Mouse (Mus musculus) adrenal gland, adult (tissue): ENCODE results near the gene Sirt1.
A peak's percentile ranks its signal among the peaks of the same experiment; 100 is the strongest.
"Not testable (repeated sequence)": the region's sequence is repeated elsewhere in the genome, so short reads cannot be mapped to it uniquely, and the experiment has no call there.

Source experiments
- DNase-seq, 2 experiments: peaks; one replicate each; pipeline ENCODE4 v3.0.0; 2022 to 2023; ENCODE audit warnings: low spot score in 1 of 2; ENCODE audit not compliant: inconsistent age in 2 of 2

Gene Sirt1

DNA sequence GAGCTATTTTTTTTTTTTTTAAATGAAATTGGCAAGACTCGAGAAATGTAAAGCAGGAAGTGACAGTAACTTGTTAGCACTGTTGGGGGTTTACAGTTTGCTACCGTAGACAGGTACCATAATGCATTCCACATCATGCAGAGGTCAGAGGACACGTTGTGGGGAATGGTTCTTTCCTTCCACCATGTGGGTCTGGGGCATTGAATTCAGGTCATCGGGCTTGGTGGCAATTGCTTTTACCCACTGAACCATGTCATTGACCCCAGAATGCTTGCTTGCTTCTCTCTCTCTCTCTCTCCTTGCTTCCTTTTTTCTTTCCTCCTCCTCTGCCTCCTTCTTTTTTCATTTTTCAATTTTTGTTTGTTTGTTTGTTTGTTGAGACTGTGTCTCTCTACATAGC, 7.4 kb upstream of the Sirt1 start:
- no peak for DNase-seq

DNA sequence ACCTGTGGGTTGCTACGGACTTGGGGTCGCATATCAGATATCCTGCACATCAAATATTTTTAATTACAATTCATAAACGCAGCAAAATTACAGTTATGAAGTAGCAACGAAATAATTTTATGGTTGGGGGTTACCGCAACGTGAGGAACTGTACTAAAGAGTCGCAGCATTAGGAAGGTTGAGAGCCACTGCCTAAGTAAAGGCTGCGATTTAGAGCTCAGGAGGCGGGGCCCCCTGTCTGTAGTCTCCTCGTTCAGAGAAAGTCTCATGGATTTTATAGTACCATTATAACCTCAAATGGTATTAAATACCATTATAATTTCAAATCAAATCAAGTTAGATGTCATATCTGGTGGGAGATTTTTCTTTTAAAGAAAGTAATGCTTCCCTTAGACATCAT, 5.5 kb upstream of the Sirt1 start:
- no peak for DNase-seq

DNA sequence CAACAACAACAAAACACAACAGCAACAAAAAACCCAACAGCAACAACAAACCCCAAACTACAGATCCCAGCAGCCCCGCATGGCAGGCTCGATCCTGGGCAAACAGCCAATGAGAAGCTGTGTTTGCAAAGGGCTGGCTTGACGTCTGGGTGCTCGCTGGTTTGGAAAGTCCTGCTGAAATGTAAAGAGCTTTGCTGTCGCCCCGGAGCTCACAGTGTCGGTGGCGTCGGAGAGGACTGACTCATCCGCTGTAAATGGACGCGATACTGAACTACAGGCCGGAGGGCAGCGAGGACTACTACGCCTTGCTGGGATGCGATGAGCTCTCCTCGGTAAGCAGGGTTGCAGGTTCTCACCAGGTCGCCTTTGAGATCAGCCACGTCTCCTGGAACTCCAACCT, 4.9 kb upstream of the Sirt1 start:
- DNase-seq = peak; percentile 89 to 95

DNA sequence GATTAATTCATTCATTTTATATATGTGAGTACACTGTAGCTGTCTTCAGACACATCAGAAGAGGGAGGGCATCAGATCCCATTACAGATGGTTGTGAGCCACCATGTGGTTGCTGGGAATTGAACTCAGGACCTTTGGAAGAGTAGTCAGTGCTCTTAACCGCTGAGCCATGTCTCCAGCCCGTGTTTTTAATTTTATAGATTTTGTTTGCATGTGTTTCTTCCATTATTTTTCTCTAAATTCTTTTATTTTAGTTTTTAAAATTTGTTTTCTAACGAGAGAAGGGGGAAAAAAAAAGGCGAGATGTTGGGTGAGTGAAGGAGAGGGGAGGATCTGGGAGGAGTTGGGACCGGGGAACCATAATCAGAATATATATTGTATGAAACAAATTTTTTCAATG, 4.4 kb upstream of the Sirt1 start:
- not testable (repeated sequence) for DNase-seq

DNA sequence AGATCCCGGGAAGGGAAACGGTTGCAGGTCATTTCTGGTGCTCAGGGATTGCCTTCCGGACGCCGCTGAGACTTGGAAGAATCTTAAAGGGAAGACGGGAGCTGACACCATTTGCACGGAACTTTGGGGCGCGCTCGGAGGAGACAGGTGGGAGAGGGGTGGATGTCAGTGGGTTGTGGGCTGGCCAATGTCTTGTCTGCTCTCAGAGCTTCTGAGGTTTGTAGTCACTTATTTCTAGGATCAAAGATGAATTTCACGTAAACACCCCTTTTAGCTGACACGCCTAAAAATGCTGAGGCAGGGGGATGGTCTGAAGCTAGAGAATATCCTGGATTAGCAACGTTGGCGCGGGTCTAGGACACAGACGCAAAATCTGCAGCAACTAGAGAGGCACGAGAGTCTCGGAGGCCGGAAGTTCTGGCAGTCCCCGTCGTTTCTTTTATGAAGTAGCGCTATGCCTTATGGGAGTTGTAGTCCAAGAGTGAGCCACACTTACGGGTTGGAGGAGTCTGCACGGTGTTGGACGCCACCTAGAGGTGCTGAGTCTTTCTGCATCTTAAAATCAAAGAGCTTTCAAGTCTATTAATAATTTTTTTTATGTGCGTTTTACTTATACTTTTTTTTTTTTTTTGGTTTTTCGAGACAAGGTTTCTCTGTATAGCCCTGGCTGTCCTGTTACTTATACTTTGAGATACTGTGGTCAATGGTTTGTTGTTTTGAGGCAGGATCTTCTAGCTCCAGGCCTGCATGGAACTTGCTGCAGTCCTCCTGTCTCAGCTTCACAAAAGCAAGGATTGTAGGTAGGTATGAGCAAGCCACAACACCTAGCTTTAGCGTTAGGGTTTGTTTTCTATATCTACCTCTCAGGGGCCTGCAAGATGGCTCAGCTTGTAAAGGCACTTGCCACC, 1.1 kb upstream of the Sirt1 start, which contains the start of gene Dnajc12:
Dnajc12 (plus strand) TSS at position 72 of the 908 bp plus-strand sequence.
- DNase-seq = peak; percentile 80 to 95

DNA sequence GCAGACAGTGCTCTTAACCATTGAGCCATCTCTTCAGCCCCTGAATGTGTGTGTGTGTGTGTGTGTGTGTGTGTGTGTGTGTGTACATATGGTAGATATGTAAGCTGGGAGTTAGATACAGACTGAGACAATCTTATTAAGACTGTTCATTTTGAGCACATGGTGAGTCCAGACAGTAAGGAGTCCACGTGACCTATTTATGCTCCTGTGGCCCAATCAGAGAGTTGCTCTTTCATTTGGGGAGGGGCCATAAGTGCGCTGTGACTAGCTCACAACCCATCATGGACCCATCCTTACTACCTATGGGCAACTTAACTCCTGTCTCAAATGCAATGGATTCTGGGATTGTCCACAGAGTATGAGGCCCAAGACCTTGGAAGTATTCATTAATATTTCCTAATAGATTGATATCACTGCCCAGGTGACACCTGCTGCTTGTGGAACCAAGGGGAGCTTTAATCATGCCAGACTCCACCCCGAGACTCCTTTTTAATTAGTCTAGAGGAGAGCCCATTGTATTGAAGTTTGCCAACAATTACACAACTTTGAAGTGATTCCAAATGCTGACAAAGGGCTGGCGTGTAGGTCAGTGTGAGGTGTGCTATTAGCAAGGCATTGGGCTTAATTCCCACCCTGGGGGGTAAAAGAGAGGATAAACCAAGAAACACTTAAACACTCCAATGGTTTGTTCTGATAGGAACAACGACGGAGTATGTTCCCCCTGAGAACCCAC, 2.4 kb downstream of the Sirt1 start:
- no peak for DNase-seq

DNA sequence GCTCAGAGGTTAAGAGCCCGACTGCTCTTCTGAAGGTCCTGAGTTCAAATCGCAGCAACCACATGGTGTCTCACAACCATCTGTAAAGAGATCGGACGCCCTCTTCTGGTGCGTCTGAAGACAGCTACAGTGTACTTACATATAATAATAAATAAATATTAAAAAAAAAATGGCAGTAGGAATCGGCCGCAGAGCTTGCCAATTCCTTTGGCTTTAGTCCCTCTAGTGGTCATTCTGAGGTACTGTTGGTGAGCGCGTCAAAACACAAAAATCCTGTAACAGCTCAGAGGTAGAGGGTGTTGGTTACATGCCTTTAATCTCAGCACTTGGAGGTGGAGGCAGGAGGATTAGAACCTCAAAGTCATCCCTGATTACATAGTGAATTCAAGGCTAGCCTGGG, 4.0 kb downstream of the Sirt1 start:
- DNase-seq = peak; percentile 64 to 88

DNA sequence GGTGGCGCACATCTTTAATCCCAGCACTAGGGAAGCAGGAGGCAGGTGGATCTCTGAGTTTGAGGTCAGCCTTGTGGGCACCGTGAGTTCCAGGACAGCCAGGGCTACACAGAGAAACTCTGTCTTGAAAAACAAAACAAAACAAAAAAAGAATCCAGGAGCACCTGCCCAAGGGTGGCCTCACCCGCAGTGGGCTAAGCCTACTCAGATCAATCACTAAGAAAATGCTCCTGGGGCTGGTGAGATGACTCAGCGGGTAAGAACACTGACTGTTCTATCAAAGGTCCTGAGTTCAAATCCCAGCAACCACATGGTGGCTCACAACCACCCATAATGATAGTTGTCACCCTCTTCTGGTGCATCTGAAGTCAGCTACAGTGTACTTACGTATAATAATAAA, 5.2 kb downstream of the Sirt1 start:
- no peak for DNase-seq

DNA sequence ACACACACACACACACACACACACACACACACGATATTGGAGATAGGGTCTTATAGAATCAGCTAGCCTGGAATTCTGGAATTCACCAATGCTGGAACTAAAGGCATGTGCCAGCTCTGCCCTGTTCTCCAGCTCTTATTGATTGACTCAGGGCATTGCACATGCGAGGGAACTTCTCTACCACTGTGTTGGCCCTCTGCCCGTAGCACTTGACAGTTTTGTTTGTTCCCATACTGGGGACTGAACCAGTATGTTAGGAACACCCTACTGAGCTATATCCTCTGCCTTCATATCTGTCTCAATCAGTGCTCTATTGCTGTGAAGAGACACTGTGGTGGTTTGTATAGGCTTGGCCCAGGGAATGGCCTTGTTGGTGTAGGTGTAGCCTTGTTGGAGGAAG, 13.5 kb downstream of the Sirt1 start:
- DNase-seq = no peak

DNA sequence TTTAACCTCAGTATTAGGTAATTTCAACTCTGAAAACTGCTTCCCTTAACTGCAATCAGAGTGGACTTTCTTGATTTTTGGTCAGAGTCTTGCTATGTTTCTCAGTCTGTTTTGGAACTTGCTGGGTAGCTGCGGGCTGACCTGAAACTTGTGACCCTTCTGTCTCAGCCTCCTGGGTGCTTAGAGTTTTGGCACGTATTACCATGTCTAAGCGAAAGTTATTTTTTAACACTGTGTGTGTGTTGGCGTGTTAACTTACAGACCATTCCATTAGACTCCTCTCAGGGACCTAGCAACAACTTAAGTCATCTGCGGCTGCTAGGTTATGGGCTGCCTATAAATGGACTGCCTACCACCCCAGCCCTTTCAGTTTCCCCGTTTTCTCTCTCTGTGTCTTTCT, 14.1 kb downstream of the Sirt1 start:
- no peak for DNase-seq

DNA sequence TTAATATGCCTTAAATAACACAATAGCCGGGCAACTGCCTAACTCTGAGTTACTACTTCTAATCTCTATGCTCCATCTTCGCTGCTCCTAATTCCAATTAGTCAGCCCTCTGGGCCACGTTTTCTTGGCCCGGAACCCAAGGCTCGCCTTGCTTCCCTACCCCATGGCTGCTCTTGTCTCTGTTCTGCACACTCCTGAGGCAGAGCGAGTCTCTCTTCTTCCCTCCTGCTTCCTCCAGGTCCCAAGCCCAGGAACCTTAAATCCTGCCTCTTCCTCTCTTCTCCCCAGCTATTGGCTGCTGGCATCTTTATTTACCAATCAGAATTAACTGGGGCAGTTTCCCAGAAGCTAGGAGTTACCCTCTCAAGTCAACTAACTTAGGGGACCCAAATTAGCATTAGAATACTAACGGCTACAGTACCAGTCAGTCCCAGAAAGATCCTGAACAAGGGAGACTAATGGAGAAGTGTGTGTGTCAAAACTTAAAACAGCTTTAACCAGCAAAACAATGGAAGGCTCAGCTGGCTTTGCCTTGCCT, 15.5 kb downstream of the Sirt1 start:
- no peak for DNase-seq

DNA sequence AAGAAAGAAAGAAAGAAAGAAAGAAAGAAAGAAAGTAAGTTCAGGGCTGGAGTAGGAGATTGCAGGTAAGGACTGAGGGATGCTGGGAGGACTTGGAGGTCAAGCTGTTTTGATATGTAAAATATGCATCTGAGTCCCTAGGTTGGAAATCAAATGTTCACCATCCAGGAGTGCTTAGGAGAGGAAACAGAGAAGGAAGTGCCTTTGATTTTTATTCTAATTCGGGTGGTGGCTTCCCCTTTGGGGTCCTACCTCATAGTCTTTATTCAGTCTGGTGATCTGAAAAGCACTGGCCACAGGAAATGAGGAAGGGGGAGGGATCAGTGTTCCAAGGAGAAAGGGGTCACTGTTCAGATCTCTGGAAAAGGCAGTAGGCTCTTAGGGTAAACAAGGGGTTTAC, 21.0 kb downstream of the Sirt1 start:
- DNase-seq = no peak

DNA sequence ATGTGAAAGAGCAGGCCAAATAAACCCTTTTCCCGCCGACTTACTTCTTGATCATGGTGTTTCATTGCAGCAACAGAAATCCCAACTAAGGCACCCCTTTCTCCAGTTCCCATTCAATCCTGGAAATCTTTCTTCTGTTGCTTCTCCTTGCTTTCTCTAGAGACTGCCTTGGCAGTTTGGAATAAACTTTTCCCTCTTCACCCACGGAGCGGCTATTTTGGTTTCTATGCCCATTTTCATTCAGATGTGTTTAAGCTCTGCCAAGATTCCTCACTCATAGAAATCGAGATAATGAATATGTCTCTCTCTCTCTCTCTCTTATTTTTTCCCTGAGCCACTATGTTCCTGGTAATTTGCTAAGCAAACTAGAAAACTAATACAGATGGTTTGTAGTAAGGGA, 29.4 kb downstream of the Sirt1 start:
- DNase-seq = no peak

DNA sequence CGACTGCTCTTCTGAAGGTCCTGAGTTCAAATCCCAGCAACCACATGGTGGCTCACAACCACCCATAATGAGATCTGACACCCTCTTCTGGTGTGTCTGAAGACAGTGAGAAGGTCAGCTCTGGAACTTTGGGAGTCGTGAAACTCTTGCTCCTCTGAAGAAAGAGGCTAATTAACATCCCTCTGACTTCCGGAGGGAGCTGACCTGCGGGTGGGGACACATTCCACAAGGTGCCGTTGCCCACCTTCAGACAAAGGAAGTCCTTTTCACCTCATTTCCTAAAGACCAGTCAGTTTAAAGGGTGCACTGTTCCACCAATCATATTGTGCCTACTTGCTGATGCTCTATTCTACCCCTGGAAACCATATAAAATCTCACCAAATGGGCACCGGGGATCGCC, 30.4 kb downstream of the Sirt1 start:
- DNase-seq = not testable (repeated sequence)

DNA sequence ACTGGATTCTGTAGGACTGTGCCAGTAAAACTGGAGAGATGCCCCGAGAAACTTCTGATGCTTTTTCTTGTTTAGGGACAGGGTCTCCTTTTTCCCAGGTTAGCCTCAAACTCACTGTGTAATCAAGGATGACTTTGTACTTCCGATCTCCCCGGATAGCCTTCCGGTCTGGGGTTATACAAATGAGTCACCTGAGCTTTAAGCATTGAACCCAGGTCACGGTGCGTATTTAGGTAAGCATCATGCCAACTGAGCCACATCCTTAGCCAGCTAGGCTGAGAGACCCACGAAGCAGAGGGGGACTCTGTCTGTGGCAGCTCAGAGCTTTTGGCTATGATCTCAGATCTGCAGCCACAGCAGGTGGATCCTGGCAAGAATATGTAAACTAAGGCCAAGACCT, 30.8 kb downstream of the Sirt1 start:
- no peak for DNase-seq

DNA sequence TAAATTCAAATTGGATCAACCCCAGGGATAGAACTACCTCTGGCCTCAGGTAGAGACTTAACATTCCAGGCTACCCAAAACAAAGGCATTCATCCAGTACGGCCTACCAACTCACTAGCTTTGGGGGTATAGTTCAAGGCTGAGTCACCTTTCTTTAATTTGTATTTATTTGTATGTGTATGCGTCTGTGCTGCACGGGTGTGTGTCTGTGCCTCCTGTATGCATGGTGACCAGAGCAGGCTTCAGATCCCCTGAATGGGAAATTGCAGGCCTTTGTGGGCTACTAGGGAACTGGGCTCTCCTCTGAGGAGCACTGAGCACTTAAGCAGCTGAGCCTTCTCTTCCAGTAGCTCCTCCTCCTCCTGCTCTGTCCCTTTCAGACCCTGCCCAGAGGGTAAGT, 33.2 kb downstream of the Sirt1 start:
- DNase-seq = no peak

DNA sequence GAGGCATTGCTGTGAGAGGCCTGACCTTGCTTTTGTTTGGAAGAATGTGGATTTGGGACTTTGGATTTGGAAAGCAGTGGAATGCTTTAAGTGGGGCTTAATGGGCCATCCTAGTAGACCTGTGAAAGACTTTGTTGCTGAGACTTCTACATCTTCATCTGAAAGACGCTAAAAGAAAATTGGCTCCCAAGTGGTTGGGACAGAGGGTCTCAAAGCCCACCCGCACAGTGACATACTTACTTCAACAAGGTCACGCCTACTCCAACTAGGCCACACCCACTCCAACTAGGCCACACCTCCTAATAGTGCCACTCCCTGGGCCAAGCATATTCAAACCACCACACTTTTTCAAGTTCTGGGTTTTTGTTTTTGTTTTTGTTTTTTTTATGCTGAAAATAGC, 36.8 kb downstream of the Sirt1 start:
- DNase-seq = no peak

DNA sequence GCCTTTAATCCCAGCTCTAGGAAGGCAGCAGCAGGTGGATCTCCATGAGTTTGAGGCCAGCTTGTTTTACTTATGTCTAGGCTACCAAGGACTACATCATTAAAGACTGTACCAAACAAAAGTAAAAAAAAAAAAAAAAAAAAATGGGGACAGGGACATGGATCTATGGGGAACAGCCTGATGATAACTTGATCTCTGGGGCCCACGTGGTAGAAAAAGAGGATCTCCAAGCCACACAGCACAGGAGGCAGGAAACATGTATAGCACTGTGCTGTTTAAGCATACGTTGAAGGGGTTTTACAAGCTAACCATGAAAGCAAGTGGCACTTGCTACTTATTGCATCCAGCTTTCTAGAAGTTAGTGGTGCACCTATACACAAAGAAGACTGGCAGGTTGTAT, 40.2 kb downstream of the Sirt1 start:
- no peak for DNase-seq

DNA sequence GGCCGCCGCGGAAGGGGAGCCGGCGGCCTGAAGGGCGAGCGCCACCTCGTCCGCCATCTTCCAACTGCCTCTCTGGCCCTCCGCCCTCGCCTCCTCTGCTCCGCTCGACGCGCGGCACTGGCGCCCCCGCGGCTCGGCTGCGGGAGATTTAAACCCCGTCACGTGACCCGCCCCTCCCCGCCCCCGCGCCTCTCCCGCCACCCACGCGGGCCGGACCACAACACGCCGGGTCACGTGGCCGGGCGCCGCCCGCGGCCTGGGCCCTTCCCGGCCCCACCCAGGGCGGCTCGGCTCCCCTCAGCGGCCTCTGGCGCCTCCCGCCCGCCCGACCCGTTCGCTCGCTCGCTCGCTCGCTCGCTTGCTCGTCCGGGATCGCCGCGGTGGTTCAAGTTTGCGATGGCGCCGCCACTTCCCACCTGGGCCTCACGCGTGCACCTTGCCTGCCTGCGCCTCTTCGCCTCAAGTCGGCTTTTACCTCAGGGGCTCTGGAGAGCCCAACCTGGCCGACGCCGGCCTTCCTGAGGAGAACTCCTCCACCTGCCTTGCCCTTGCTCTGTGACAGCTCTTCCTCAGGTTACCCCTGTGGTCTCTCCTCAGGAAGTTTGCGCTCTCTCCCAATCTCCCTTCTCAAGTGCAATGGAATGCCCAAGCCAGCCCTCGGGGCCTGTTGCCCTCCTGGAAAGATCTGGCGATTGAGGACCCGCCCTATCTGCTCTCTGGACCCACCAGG, 42.4 kb downstream of the Sirt1 start:
- peak; percentile 93 to 97 for DNase-seq

DNA sequence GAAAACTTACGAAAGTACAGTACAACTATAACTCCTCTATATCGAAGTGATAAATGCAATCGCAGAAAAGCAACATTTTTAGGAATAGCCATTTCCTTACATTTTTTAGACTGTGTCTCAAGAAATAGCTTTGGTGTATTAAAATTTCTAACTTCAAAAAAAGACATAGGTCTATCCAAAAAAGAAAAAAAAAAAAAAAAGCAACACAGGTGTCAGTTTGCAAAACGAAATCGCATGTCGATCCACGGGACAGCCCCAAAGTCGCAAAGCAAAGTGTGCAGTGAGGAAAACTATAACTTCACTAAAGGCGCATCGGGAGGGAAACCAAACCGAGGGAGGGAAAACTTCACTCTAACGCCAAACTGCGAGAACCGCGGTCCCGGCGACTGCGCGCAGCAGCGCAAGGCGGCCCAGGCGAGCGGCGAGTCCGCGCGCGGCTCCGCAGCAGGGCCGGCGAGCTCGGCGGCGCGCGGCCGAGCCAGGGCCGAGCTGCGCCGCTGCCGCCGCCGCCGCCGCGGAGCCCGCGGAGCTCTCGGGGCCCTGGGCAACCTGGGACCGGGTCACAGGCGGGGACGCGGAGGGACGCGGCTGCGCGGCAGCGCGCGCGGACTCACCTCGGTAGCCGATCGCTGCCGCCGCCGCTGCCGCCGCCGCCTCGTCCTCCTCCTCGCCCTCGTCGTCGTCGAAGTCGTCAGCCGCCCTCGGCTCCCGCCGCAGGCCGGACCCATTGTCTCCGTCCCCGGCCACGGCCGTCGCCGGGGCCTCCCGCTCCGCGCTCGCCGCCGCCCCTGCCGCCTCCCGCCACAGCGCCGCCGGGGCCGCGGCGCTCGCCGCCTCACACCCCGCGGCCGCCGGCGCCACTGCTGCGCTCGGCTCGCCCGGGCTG, 43.3 kb downstream of the Sirt1 start:
- DNase-seq = peak; percentile 75 to 85
